Mouse (Mus musculus): Measurements from ENCODE around the gene Eif2ak3.
"Not testable (repeated sequence)": the region's sequence is repeated elsewhere in the genome, so short reads cannot be mapped to it uniquely, and the experiment has no call there.

Gene Eif2ak3

DNA sequence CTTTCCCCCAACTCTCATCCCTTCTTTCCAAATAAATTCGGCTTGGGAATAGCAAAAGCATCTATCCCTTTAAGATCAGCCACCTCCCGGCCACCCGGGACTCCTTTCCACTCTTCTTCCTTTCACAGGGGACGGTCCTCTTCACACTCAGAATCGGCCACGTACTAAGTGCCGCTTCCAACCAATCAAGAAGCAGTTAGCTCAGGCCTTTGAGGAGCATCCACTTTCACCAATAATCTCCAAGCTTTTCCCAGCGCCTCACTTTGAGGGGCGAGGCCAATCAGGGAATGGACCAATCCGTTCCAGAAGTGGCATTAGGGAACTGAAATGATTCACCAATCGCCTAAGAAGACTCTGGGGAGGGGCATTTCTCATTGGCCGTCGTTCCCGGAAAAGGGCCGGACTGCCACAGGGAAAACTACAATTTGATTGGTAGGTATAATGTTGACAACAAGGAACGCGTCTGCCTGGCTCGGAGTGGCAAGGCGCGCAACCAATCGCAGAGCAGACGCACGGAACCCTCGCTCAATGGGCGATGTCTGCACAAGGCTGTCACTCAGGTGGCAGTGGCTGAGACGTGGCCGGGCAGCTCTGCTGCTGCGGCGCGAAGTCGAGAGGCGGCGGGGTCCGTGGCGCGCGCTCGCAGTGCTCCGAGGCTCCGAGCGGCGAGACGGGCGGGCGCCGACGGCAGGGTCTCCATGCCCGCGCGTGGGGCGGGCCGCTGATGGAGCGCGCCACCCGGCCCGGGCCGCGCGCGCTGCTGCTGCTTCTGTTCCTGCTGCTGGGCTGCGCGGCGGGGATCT, at the start of gene Eif2ak3:
Gene Eif2ak3 (plus strand): TSS at position 514 of the 803 bp plus-strand sequence.
- peak; percentile 96 for DNase-seq (ENCODE audit: low spot score)

DNA sequence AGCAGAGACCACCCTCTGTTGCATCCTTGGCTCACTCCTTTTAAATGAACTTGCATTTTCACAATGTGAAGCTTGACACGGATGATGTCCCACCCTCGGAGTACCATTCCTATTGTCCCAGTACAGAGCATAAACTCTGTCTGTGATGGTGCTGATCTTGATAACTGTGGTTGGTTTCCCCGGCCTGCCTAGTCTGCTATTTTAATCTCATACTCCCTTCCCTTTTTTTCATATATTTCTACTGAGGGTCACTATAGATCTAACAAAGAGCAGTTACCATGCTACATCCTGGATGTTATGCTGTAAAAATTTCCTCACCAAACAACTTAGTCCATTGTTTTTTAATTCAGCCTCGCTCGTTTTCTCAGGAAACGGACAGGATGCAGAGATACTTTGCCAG, 47.4 kb upstream of the Eif2ak3 start:
- DNase-seq (ENCODE audit: low spot score) = no peak

DNA sequence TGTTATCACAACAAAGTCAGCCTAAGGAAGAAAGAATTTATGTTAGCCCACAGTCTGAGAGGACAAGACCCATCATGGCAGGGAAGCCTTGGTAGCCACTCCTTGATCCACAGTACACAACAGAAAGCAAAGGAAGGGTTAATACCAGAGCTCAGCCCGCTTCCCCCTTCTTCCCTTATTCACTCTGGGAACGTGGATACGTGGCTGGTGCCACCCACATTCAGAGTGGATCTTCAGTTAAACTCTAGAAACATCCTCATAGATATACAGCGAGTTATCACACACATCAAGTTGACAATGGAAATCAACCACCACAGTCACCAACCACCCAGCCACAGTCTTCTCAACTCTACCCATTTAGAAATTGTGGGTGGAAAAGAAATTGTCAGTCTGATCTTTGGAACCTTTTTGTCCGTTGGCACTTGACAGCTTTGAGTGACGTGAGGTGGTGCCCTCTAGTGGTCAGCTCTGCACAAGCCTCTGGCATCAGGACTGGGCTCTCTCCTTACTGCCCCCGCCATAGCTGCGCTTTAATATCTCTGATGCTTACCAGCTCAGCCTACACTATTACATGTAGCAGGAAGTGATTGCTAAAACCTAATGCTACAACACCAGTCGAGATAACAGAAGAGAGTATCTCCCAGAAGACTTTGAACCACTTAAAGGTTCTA, 46.6 kb upstream of the Eif2ak3 start:
- DNase-seq (ENCODE audit: low spot score) = peak; percentile 52

DNA sequence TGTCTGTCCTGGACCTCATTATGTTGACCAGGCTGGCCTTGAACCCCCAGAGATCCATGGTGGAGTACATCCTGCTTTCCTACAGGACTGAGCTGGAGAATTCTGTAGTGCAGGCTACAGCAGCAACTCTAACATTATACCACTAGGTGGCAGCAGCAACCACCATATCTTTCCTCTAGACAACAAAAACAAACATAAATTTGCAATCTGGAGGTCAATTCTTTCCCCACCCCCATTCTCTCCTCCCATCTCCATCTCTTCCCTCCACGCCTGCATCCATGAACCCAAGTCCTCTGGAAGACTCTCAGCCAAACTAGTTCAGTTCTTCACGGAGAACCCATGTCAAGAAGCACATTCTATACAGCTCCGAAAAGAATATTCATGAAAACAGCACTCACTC, 39.7 kb upstream of the Eif2ak3 start:
- no peak for DNase-seq (ENCODE audit: low spot score)

GRCm38 (mm10) chr6:70805267-70805666, 39.0 kb upstream of the Eif2ak3 start:
- DNase-seq (ENCODE audit: low spot score) = peak; percentile 32

- DNase-seq (ENCODE audit: low spot score) = peak; percentile 28
These were observed 38.3 kb upstream of the Eif2ak3 start for GRCm38 (mm10) chr6:70805820-70806513.

- DNase-seq (ENCODE audit: low spot score) = no peak
These were observed 37.8 kb upstream of the Eif2ak3 start for GRCm38 (mm10) chr6:70806514-70806912.

DNA sequence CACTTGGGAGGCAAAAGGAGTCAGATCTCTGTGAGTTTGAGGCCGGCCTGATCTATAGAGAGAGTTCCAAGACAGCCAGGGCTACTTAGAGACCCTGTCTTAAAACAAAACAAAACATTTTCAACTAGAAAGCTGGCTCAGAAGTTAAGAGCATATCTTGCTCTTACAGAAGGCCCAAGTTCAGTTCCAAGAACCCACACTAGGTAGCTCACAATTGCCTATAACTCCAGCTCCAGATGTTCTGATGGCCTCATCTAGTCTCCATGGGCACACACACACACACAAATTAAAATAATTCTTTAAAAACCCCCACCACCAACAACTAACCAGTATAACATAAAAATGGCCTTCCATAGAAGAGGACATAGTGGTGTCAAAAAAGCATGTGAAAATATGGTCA, 33.8 kb upstream of the Eif2ak3 start:
- no peak for DNase-seq (ENCODE audit: low spot score)

DNA sequence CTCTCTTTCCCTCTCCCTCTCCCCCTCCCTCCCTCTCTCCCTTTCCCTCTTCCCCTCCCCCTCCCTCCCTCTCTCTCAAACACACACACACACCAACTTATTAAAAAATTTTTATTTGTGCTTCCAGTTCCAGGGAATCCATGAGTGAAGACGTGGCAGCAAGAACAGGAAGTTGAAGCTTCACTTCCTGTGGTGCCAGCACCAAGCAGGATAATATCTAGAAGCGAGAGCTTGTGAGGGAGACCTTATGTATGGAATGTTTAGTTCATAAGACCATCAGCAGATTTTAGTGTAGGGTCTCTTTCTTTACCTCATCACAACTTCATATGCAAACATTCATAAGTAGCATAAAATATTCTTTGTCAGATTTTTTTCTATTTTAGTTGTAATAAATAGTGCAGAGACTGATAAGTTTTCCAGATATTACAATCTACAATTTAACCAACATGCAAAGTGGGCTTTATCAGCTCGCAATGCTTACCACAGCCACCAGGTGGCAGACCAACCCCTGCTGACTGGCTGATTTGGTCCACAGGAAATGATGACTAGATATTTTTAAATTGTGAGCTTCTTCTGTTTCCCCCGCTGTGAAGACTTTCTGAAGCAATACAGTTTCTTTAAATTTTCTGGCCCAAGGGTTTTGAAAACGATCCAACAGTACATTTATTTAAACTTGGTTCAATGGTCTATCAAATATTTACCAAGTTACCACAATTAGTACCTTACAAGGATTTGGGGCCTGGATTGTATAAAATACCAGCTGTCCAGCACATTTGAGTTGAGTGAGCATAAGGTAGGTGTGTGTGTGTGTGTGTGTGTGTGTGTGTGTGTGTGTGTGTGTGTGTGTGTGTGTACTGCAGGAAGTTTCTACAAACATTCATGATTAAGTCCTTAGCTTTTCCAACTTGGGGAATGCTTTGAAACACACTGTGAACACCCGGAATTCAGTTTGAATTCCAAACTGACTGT, 32.5 kb upstream of the Eif2ak3 start:
- DNase-seq (ENCODE audit: low spot score) = peak; percentile 70

- no peak for DNase-seq (ENCODE audit: low spot score)
These were observed 31.8 kb upstream of the Eif2ak3 start for GRCm38 (mm10) chr6:70812526-70812895.

GRCm38 (mm10) chr6:70813921-70814628, 30.2 kb upstream of the Eif2ak3 start:
- no peak for DNase-seq (ENCODE audit: low spot score)

DNA sequence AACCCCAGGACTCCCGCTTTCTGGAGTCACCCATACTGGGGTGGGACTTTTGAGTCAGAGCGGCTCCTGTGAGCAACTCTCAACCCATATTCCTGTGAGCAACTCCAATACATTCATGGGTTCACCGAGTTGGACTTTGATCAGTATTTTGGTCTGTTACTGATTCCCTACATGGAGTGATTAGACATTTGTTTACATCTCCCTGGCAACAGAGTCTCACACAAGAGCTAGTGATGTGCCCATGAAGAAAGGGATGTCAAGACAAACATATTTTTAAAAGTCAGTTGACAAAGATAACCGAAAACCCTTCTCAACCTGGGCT, 29.7 kb upstream of the Eif2ak3 start:
- DNase-seq (ENCODE audit: low spot score) = no peak

- no peak for DNase-seq (ENCODE audit: low spot score)
These were observed 28.8 kb upstream of the Eif2ak3 start for GRCm38 (mm10) chr6:70815471-70815870.

DNA sequence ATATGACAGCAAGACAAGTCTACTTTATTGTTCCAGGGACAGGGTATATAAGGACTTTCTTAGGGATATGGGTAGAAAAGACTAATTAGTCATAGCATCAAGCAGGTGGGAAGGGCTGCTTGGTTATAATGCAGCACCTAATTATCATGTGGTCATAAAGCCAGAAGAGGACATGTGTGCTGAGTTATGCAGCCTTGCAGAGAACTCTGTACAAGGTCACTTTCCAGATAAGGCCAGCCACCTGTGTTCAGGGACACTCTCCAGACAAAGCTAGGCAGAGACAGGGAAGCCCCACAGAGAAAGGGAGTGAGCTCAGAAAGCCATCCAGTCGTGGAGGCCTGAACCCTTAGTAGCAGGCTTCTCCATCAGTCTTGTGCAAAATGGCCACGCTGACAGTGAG, 22.7 kb upstream of the Eif2ak3 start:
- DNase-seq (ENCODE audit: low spot score) = no peak

GRCm38 (mm10) chr6:70822386-70822910, 21.9 kb upstream of the Eif2ak3 start:
- no peak for DNase-seq (ENCODE audit: low spot score)

DNA sequence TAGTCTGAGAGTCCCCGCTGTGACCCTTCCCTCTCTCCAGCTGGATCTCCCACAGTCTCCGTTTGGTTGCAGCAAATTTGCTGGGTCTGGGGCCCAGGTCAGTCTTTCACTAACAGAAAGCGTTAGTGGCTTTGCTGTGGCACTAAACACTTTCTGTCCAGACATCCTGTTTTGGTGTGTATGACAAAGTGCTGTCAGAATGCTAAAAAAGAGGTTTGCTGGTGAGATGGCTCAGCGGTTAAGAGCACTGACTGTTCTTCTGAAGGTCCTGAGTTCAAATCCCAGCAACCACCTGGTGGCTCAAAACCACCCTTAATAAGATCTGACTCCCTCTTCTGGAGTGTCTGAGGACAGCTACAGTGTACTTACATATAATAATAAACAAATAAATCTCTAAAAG, 21.0 kb upstream of the Eif2ak3 start:
- not testable (repeated sequence) for DNase-seq (ENCODE audit: low spot score)

GRCm38 (mm10) chr6:70824085-70824986, 20.0 kb upstream of the Eif2ak3 start:
- peak; percentile 58 for DNase-seq (ENCODE audit: low spot score)

DNA sequence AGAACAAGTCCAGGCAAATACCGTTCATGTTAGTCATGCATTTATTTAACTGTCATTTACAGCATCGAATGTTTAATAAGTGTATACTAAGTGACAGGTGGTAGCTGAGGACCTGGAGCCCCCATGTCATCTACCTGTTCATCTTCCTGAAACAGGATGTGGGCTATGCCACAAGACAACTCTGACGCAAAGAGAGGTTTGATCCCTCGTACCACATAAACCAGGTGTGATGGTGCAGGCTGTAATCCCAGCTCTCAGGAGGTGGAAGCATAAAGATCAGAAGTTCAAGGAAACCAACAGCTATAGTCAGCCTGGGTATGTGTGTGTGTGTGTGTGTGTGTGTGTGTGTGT, 19.4 kb upstream of the Eif2ak3 start:
- DNase-seq (ENCODE audit: low spot score) = no peak

GRCm38 (mm10) chr6:70829451-70829850, 14.9 kb upstream of the Eif2ak3 start:
- DNase-seq (ENCODE audit: low spot score) = no peak

GRCm38 (mm10) chr6:70830552-70830951, 13.8 kb upstream of the Eif2ak3 start:
- no peak for DNase-seq (ENCODE audit: low spot score)
